Mouse (Mus musculus): ENCODE measurements around the gene Gm13769.
"Not testable (repeated sequence)": the region's sequence is repeated elsewhere in the genome, so short reads cannot be mapped to it uniquely, and the experiment has no call there.

The Gm13769 gene

DNA sequence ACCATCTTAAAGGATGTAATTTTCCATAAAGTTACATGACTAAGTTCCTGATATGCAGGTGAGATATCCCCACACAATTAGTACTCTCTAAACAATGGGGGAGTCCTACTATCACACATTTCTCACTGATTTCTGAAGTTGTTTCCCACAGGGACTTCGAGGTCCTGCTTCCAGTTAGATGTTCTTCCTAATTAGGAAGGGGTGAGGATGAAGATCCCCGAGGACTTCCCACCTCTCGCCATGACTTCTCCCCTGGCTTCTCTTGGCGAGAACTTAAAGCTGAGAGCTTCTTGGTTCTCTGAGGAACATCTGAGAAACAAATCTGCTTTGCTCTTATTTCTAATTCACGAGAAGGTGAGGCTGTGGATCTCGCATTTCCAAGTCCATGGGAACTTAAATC lies at the start of gene Gm13769:
Gene Gm13769 (plus strand): TSS at position 301 of the 400 bp plus-strand sequence.
- not testable (repeated sequence) for ATAC-seq (ENCODE audit: insufficient number of reproducible peaks, low FRiP score, low TSS enrichment)

DNA sequence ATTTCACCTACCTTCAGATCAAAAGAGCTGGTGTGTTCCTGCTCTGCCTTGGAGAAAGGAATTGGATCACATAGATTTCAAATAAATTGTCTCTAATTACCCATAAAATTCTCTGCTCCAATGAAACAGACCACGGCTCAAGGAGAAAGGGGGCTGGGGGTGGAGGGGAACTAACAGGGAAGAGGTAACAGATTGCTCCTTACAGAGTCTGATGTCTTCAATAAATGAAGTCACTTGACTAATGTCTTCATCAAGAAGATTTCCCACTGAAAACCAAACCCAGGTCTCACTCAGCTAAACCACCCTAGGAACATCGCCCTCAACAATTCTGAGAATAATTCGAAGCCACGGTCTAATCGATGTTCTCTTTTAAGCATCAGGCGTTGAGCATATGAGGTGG lies 29.3 kb upstream of the Gm13769 start, which contains the start of gene Olfr1272:
Gene Olfr1272 (minus strand): TSS at position 101 of the 400 bp plus-strand sequence.
- ATAC-seq (ENCODE audit: insufficient number of reproducible peaks, low FRiP score, low TSS enrichment): no peak

DNA sequence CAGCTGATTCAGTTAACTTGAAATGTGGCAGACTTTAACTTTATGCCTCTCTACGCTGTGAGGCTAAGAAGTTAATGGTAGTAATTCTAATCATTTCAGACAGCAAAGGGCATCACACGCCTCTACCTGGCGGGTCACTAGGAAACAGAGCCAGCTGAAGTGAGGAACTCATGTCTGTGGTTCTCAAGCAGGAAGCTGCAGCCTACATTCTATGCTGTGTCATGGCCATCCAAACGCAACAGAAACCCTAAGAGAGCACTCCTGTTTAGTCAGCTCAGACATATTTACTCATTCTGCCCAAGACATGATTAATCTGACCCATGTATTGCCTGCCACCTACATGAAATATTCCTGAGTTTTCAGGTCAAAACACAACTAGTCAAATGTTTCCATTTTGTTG lies 24.7 kb downstream of the Gm13769 start:
- not testable (repeated sequence) for ATAC-seq (ENCODE audit: insufficient number of reproducible peaks, low FRiP score, low TSS enrichment)

GRCm38 (mm10) chr2:90351047-90351446 lies 29.0 kb downstream of the Gm13769 start:
- not testable (repeated sequence) for ATAC-seq (ENCODE audit: insufficient number of reproducible peaks, low FRiP score, low TSS enrichment)

- ATAC-seq (ENCODE audit: insufficient number of reproducible peaks, low FRiP score, low TSS enrichment): not testable (repeated sequence)
Measured at GRCm38 (mm10) chr2:90351540-90351939, 29.5 kb downstream of the Gm13769 start.

DNA sequence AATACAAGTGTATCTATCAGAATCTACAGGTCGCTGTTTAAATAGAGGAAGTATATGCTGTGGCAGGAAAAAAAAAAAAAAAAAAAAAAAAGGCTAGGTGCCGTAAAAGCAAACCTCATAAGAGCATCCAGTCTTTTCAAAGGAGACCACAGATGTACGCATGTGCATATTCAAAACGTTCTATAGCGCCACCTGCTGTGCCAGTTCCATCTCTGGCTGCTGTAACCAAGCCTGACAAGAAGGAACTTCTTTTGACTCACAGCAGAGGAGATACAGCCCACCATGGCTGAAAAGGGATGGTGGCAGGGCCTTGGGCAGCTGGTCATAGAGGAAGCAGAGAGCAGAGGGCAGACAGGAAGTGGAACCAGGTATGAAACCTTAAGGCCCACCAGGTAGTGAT lies 37.2 kb downstream of the Gm13769 start:
- not testable (repeated sequence) for ATAC-seq (ENCODE audit: insufficient number of reproducible peaks, low FRiP score, low TSS enrichment)

- ATAC-seq (ENCODE audit: insufficient number of reproducible peaks, low FRiP score, low TSS enrichment): not testable (repeated sequence)
Measured at GRCm38 (mm10) chr2:90360199-90360598, 38.2 kb downstream of the Gm13769 start.

Data from cerebellum, adult (tissue).